Mouse (Mus musculus) myocyte (in vitro differentiated cells): ENCODE measurements around the gene Olfr311. TPM values are rescaled to one million over a fixed set of nuclear protein-coding genes. Genes with fewer than 3 reads are reported as not detected.
"Not testable (repeated sequence)": the region's sequence is repeated elsewhere in the genome, so short reads cannot be mapped to it uniquely, and the experiment has no call there.

Source experiments
- H3K27me3 ChIP-seq: one replicate; pipeline ENCODE4 v1.6.1; 2011; ENCODE audit not compliant: control insufficient read depth, insufficient read depth, insufficient read length
- H3K36me3 ChIP-seq: one replicate; pipeline ENCODE4 v1.6.1; 2011; ENCODE audit not compliant: control insufficient read depth, insufficient read depth
- H3K4me2 ChIP-seq: one replicate; pipeline ENCODE4 v1.6.1; 2011; ENCODE audit warnings: low read depth, control low read depth
- H3K4me3 ChIP-seq: one replicate; pipeline ENCODE4 v1.5.1; 2011; ENCODE audit warnings: mild to moderate bottlenecking, control low read depth, moderate library complexity
- H3K79me2 ChIP-seq: one replicate; pipeline ENCODE4 v1.6.1; 2011; ENCODE audit not compliant: control insufficient read depth, insufficient read depth
- H3ac ChIP-seq: one replicate; pipeline ENCODE4 v1.6.1; 2011; ENCODE audit not compliant: control insufficient read depth, insufficient read length
- CEBPB ChIP-seq: IDR thresholded peaks from 2 replicates; pipeline ENCODE4 v1.6.1; 2011; ENCODE audit warnings: mild to moderate bottlenecking, moderate library complexity; ENCODE audit not compliant: poor library complexity, insufficient read depth, severe bottlenecking
- E2F4 ChIP-seq: IDR thresholded peaks from one replicate; pipeline ENCODE4 v1.6.1; 2011; ENCODE audit warnings: mild to moderate bottlenecking, control low read depth, moderate library complexity; ENCODE audit not compliant: insufficient read depth
- MAX ChIP-seq: IDR thresholded peaks from one replicate; pipeline ENCODE4 v1.6.1; 2011; ENCODE audit warnings: low read depth, mild to moderate bottlenecking, control low read depth
- MYOD1 ChIP-seq, 3 experiments: IDR thresholded peaks; one replicate each; pipeline ENCODE4 v1.6.1; 2011; ENCODE audit warnings: control low read depth in 2 of 3, low read depth in 2 of 3, mild to moderate bottlenecking in 2 of 3, moderate library complexity in 1 of 3; ENCODE audit not compliant: insufficient read length in 2 of 3, control insufficient read depth in 1 of 3
- MYOG ChIP-seq, 3 experiments: IDR thresholded peaks; one replicate each; pipeline ENCODE4 v1.6.1; 2011; ENCODE audit warnings: control low read depth in 2 of 3, low read depth in 2 of 3, mild to moderate bottlenecking in 2 of 3; ENCODE audit not compliant: insufficient read length in 2 of 3, control insufficient read depth in 1 of 3, insufficient read depth in 1 of 3
- POLR2AphosphoS2 ChIP-seq: IDR thresholded peaks from one replicate; pipeline ENCODE4 v1.6.1; 2011; ENCODE audit warnings: low read depth, control low read depth; ENCODE audit not compliant: insufficient read length
- REST ChIP-seq: IDR thresholded peaks from one replicate; pipeline ENCODE4 v1.6.1; 2011; ENCODE audit warnings: mild to moderate bottlenecking, control low read depth, moderate library complexity; ENCODE audit not compliant: insufficient read depth, insufficient read length
- SRF ChIP-seq: IDR thresholded peaks from one replicate; pipeline ENCODE4 v1.6.1; 2011; ENCODE audit warnings: low read depth; ENCODE audit not compliant: control insufficient read depth, insufficient read length
- TCF12 ChIP-seq: IDR thresholded peaks from one replicate; pipeline ENCODE4 v1.6.1; 2011; ENCODE audit warnings: mild to moderate bottlenecking, control low read depth; ENCODE audit not compliant: poor library complexity, insufficient read depth, severe bottlenecking
- TCF3 ChIP-seq: IDR thresholded peaks from one replicate; pipeline ENCODE4 v1.6.1; 2011; ENCODE audit warnings: low read depth, control low read depth; ENCODE audit not compliant: insufficient read length
- USF1 ChIP-seq: IDR thresholded peaks from one replicate; pipeline ENCODE4 v1.6.1; 2011; ENCODE audit warnings: low read depth, mild to moderate bottlenecking, control low read depth, moderate library complexity
- polyA plus RNA-seq: library from polyadenylated mRNA; unstranded; fragments of >200 nt; fragmentation: generic; extraction: Trizol; gene quantifications from one replicate; pipeline ENCODE4 v1.2.1, GENCODE M21; 2012; ENCODE audit warnings: missing spikeins

The Olfr311 gene
- polyA plus RNA-seq, result not detected

- not testable (repeated sequence) for H3K79me2 ChIP-seq, H3K27me3 ChIP-seq, H3K36me3 ChIP-seq, H3ac ChIP-seq, H3K4me2 ChIP-seq, H3K4me3 ChIP-seq
Measured at GRCm38 (mm10) chr11:58838951-58839350, at the start of gene Olfr311. TSS of gene Olfr311 (plus strand) at chr11:58839251.

GRCm38 (mm10) chr11:58789532-58789931 is 49.5 kb upstream of the Olfr311 start:
- no peaks in the 10 kb centered on the region for H3K27me3 ChIP-seq
- H3K36me3 ChIP-seq, result no peaks in the 10 kb centered on the region
- H3K79me2 ChIP-seq, result no peaks in the 10 kb centered on the region
- H3K4me3 ChIP-seq, result no peak overlapping the region
- H3K4me2 ChIP-seq, result no peak overlapping the region
- no peak for TF ChIP-seq SRF
- TF ChIP-seq MYOG (IDR thresholded peaks at IDR 0.05; ENCODE audit: control insufficient read depth in 1 of 3, insufficient read depth in 1 of 3, insufficient read length in 2 of 3, low read depth in 2 of 3), result no peak
- no peak for TF ChIP-seq CEBPB
- no peak for TF ChIP-seq REST
- no peak for TF ChIP-seq E2F4
- TF ChIP-seq MYOD1 (IDR thresholded peaks at IDR 0.05; ENCODE audit: control insufficient read depth in 1 of 3, insufficient read length in 2 of 3, low read depth in 2 of 3), result no peak
- no peak for TF ChIP-seq POLR2AphosphoS2
- no peak overlapping the region for H3ac ChIP-seq

GRCm38 (mm10) chr11:58790053-58790452 is 49.0 kb upstream of the Olfr311 start:
- Histone ChIP-seq H3K79me2 (no peaks in the 10 kb centered on the region), H3K4me2 (no peak overlapping the region), H3K36me3 (no peaks in the 10 kb centered on the region), H3K4me3 (no peak overlapping the region), H3ac (no peak overlapping the region), H3K27me3 (no peaks in the 10 kb centered on the region)
- no peak for TF ChIP-seq SRF
- no peak for TF ChIP-seq TCF3
- no peak for TF ChIP-seq CEBPB
- TF ChIP-seq USF1, result no peak
- TF ChIP-seq MAX, result no peak
- no peak for TF ChIP-seq E2F4
- no peak for TF ChIP-seq MYOD1 (IDR thresholded peaks at IDR 0.05; ENCODE audit: control insufficient read depth in 1 of 3, insufficient read length in 2 of 3, low read depth in 2 of 3)

GRCm38 (mm10) chr11:58790646-58791045 is 48.4 kb upstream of the Olfr311 start:
- Histone ChIP-seq H3K27me3 (no peaks in the 10 kb centered on the region), H3K79me2 (no peaks in the 10 kb centered on the region), H3K4me2 (no peak overlapping the region), H3K4me3 (no peak overlapping the region), H3ac (no peak overlapping the region), H3K36me3 (no peaks in the 10 kb centered on the region)
- no peak for TF ChIP-seq TCF3
- TF ChIP-seq MYOG (IDR thresholded peaks at IDR 0.05; ENCODE audit: control insufficient read depth in 1 of 3, insufficient read depth in 1 of 3, insufficient read length in 2 of 3, low read depth in 2 of 3), result no peak
- TF ChIP-seq POLR2AphosphoS2, result no peak
- no peak for TF ChIP-seq USF1
- TF ChIP-seq CEBPB, result no peak
- TF ChIP-seq E2F4, result no peak
- TF ChIP-seq TCF12, result no peak
- TF ChIP-seq SRF, result no peak

- Histone ChIP-seq H3K36me3 (no peaks in the 10 kb centered on the region), H3K27me3 (no peaks in the 10 kb centered on the region), H3K4me3 (no peak overlapping the region), H3K4me2 (no peak overlapping the region), H3K79me2 (no peaks in the 10 kb centered on the region), H3ac (no peak overlapping the region)
- TF ChIP-seq POLR2AphosphoS2, result no peak
- no peak for TF ChIP-seq MYOD1 (IDR thresholded peaks at IDR 0.05; ENCODE audit: control insufficient read depth in 1 of 3, insufficient read length in 2 of 3, low read depth in 2 of 3)
- no peak for TF ChIP-seq MAX
- TF ChIP-seq TCF3, result no peak
Measured at GRCm38 (mm10) chr11:58795856-58796255, 43.2 kb upstream of the Olfr311 start.

DNA sequence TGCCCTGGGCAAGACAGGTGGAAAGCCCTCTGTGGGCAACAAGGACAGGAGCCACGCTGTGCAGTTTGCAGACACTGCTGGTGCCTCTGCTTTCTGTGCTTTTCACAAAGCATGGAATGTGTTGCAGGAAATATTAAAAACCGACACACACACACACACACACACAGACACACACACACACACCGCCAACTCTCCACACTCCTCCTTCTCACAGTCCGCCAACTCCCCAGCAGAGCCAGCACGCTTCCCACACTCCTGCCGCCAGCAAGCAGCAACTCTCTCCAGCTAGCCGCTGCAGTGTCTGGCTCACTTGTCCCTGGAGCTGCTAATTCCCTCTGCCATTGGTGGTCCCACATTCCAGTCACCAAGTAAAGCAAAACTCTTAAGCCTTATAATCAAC is 42.2 kb upstream of the Olfr311 start:
- peaks cover 1% of the 10 kb centered on the region for H3K27me3 ChIP-seq
- no peak overlapping the region for H3K4me2 ChIP-seq
- H3K79me2 ChIP-seq, result no peaks in the 10 kb centered on the region
- H3K4me3 ChIP-seq, result no peak overlapping the region
- no peak overlapping the region for H3ac ChIP-seq
- no peaks in the 10 kb centered on the region for H3K36me3 ChIP-seq
- no peak for TF ChIP-seq POLR2AphosphoS2
- no peak for TF ChIP-seq E2F4
- TF ChIP-seq USF1, result no peak
- no peak for TF ChIP-seq TCF12
- TF ChIP-seq MAX, result no peak
- TF ChIP-seq REST, result no peak
